Mouse (Mus musculus): ENCODE measurements around the gene Zfp385b.
"Not testable (repeated sequence)": the region's sequence is repeated elsewhere in the genome, so short reads cannot be mapped to it uniquely, and the experiment has no call there.

Zfp385b gene

GRCm38 (mm10) chr2:77456602-77457001 lies 362.8 kb downstream of the Zfp385b start:
- no peak for DNase-seq (ENCODE audit: low spot score)

- DNase-seq (ENCODE audit: low spot score), result no peak
Measured at GRCm38 (mm10) chr2:77454341-77454937, 365.0 kb downstream of the Zfp385b start.

- no peak for DNase-seq (ENCODE audit: low spot score)
Measured at GRCm38 (mm10) chr2:77453786-77454185, 365.7 kb downstream of the Zfp385b start.

DNA sequence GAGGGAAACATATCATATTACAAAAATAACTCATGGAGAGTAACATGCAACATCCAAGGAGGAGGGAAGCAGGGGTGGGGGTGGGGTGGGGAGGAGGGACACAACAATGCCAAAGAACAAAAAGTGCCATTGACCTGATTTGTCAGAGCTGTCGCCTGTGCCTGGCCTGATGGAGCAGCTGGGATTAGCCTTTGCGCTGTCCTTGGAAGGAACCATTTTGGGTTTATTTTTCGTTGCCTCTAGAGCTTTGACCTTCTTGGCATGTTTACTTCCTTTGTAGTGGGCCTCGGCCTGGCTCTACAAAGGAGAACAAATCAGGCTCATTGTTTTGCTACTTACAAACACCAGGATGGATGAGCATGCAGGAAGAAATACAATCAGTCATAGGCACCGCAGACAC lies 369.4 kb downstream of the Zfp385b start:
- not testable (repeated sequence) for DNase-seq (ENCODE audit: low spot score)

- DNase-seq (ENCODE audit: low spot score), result no peak
Measured at GRCm38 (mm10) chr2:77448951-77449480, 370.4 kb downstream of the Zfp385b start.

GRCm38 (mm10) chr2:77444282-77444681 lies 375.2 kb downstream of the Zfp385b start:
- DNase-seq (ENCODE audit: low spot score), result no peak

- DNase-seq (ENCODE audit: low spot score), result no peak
Measured at GRCm38 (mm10) chr2:77440591-77440990, 378.8 kb downstream of the Zfp385b start.

GRCm38 (mm10) chr2:77436241-77436759 lies 383.1 kb downstream of the Zfp385b start:
- no peak for DNase-seq (ENCODE audit: low spot score)

- no peak for DNase-seq (ENCODE audit: low spot score)
Measured at GRCm38 (mm10) chr2:77419476-77419875, 400.0 kb downstream of the Zfp385b start.

DNA sequence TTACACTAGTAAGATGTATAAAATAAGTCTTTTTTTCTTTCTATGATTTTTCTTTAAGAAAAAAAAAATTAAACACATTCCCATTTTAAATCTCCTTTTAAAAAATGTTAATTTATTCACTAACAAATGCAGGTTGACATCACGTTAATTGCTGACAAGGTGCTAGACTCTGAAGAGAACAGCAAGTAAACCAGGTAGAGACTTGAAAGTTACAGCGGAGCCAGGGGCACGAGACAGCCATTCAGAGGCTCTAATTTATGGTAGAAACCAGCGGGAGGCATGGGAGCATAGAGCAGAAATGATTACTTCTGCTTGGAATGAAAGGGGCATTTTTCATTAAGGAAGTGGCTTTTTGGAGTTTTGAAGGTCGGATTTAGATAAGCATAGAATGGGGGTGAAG lies 401.4 kb downstream of the Zfp385b start:
- DNase-seq (ENCODE audit: low spot score), result no peak

- DNase-seq (ENCODE audit: low spot score), result no peak
Measured at GRCm38 (mm10) chr2:77412171-77412570, 407.3 kb downstream of the Zfp385b start.

DNA sequence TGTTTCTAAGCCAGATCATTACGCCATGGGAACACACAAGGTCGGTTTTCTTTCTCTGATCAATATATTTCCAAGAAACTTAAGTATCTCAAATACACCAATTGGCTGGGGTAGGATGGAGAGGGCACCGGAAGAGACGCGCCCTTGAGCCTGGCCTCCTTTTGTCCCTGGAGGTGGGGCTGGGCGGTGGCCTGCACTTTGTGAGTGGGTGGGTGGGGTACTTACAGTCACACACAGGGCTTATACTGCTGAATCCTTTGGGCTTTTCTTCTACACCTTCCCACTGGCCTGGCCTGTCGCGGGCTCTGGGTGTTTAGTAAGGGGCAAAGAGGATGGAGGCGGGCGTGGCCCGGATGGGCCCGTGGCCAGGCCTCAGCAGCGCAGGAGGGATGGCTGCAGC lies 407.8 kb downstream of the Zfp385b start:
- DNase-seq (ENCODE audit: low spot score), result no peak

DNA sequence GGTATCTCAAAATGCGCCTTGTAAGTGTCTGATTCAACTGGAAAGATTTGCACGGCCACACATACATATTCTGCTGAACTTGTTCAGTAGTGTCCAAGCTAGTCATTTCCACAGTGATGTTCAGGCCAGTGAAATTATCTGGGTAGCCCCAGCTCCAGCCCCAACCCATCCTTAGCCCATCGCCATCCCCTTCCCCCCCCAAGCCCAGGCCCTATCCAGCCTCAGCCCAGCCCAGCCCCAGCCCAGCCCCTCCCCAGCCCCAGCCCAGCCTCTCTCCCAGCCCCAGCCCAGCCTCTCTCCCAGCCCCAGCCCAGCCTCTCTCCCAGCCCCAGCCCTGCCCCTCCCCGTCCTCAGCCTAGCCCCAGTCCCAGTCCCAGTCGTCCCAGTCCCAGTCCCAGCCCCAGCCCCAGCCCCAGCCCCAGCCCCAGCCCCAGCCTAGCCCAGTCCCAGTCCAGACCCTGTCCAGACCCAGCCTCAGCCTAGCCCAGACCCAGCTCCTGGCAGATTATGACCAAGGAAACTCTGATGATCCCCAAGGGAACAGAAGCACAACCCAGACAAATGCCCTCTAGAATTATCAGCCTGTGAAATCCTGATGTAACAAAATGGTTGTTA lies 409.8 kb downstream of the Zfp385b start:
- DNase-seq (ENCODE audit: low spot score), result no peak

- no peak for DNase-seq (ENCODE audit: low spot score)
Measured at GRCm38 (mm10) chr2:77408972-77409371, 410.5 kb downstream of the Zfp385b start.

DNA sequence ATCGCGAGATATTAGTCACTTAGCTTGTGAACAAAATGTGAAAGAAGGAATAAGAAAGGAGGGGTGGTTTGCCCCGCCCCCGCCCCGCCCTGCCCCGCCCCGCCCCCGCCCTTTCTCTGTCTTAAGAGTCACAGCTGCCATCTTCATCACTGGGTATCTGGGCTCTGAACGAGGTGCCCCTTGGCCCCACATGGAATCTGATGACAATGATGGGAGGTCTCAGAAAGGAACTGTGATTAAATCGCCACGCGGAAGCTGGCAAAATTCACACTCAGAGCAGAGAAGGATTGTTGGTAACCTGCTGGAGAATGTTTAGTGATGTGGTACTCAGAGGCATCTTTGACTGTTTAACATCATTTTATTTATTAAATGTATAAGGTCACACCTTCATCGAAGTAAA lies 417.1 kb downstream of the Zfp385b start:
- no peak for DNase-seq (ENCODE audit: low spot score)

GRCm38 (mm10) chr2:77401438-77402235 lies 417.8 kb downstream of the Zfp385b start:
- DNase-seq (ENCODE audit: low spot score), result no peak

DNA sequence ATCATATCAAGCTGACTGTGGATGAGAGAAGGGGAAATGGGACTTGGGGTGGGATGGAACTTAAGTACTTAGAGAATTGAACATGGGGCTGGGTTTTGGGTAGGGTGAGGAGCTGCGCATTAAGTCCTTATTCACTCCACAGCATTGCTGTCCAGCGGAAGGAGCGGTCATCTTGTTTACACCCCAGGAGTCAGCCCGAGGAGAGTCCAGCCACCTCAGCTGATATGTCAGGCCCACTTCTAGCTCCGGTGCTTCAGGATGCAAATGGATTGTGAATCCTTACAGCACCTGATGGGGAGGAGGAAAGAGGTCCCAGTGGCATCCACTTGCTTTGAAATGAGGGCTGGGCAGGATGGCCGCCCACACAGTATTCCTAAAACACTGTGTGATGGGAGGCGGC lies 425.6 kb downstream of the Zfp385b start:
- DNase-seq (ENCODE audit: low spot score), result no peak

DNA sequence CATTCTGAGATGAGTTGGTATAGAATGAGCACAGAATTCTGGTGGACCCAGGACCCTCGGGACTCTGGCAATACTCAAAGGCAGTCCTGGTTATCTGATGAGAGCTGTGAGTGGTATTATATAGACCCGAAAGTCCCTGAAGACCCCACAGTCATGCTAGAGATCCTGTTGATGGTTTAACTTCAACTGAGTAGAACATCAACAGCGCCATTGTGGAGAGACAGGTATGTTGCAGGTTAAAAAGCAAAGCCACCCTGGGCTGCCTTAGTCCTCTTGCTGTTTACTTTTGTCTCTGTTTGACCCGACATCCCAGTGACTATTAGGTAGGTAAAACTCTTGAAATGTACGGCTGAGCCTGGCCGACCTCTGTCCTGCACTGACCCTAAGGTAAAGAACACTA lies 431.3 kb downstream of the Zfp385b start:
- no peak for DNase-seq (ENCODE audit: low spot score)

DNA sequence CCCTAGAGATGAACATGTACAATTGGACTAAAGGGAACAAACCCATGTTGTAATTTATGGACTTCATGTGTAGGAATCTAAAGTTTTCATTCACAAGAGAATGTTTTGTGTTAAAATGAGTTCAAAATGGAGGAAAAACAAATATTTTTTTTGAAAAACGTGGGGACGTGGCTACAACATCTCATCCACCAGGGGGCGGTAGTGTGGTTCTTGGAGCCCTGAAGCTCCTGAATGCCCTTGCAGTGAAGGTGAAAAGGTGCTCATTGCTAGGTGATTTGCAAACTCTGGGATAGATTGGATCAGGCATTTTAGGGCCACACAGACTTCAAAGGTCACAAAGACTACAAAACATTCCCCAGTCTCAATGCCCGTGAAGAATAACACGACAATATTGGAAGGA lies 432.9 kb downstream of the Zfp385b start:
- DNase-seq (ENCODE audit: low spot score), result no peak

DNA sequence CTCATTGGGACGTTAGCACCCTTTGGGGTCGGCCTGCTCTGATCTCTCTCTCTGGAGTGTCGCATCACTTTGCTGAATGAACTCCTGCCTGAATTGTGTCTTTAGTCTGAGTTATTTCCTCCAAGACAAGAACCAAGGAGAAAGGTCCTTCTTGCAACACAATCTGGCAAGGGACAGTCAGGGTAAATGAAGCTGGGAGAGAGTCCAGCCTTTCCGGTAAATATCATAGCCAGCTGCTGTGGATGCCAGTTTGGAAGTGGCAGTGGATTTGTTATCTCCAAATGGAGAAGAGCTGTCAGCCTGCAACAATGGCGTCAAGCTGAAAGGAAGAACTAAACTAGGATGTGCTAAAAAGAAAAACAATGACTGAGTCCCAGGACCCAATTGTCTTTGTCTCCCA lies 436.7 kb downstream of the Zfp385b start:
- DNase-seq (ENCODE audit: low spot score), result no peak

DNA sequence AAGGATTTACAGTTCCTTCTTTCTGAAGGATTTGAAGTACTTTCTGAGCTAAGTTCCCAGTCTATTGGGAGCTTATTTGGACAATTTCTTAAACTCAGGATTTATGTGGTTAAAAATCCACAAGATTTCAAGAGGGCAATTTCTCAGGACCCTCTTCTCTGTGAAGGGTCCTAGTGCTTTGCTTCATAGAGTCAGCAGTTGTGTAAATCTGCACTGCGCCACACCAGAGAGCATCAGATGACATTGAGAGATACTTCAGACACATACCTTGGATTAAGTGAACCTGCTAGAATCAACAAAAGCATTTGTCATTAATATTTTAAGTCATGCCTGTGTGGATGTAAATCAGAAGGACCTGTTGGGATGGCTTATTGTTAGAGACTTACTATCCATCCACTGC lies 439.5 kb downstream of the Zfp385b start:
- no peak for DNase-seq (ENCODE audit: low spot score)

GRCm38 (mm10) chr2:77379332-77379731 lies 440.1 kb downstream of the Zfp385b start:
- DNase-seq (ENCODE audit: low spot score), result no peak

DNA sequence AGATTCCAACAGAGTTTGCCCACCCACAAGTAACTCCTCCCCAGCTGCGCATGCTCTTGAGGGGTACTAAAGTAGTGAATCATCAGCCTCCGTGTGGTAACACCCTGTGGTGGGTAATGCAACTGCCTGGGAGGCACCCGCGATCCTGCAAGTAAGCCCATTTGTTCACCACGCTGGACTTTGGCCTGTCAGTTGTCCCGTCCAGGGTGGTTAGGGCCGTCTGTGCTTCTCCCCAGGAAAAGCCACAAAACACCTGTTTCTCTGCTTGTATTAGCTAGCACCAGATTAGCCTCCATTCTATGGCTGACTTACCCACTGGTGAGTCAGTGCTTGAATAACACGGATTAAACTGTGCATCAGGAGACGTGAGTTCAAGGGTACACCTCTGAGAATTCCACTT lies 442.6 kb downstream of the Zfp385b start:
- DNase-seq (ENCODE audit: low spot score), result no peak
